Mouse (Mus musculus): Measurements from ENCODE around the gene Trit1. TPM values are rescaled to one million over a fixed set of nuclear protein-coding genes. Genes with fewer than 3 reads are reported as not detected.

The Trit1 gene
- polyA plus RNA-seq, 2 experiments = 15.0 to 20.1 TPM

DNA sequence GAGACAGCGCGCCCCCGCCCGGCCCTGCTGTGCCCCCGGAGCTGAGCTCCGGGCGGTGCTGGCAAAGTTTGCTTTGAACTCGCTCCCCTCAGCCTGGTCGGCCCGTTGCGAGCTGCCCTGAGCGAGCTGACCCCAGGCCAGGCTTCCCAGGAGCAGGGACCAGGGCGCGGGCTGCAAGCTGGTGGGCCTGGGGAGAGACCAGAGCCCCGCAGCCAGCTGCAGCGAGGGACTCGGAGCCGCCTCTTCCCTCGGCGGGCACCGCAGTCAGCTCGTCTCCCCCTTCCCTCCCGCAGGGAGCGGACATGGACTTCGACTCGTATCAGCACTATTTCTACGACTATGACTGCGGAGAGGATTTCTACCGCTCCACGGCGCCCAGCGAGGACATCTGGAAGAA lies 20.2 kb upstream of the Trit1 start:
- peak overlapping the region; percentile 79 for H3K4me3 ChIP-seq (replicated peaks; ENCODE audit: low read length)
- no peaks in the 10 kb centered on the region for H3K9me3 ChIP-seq (ENCODE audit: control insufficient read depth, low read length)
- peaks cover 13% of the 10 kb centered on the region for H3K4me1 ChIP-seq (ENCODE audit: control insufficient read depth, insufficient read depth, low read length)
- peak overlapping the region; percentile 75 for H3K27ac ChIP-seq (replicated peaks; ENCODE audit: low read depth, low read length)
- no peak for TF ChIP-seq POLR2A (IDR thresholded peaks at IDR 0.05; ENCODE audit: borderline replicate concordance, extremely low read depth, insufficient read depth, insufficient read length)
- ATAC-seq (ENCODE audit: low FRiP score, low read depth) (peak; percentile 3; the same call in 1 of the 2 replicates), DNase-seq (ENCODE audit: low spot score) (no peak)
- peak overlapping the region; percentile 82 for H3K9ac ChIP-seq (ENCODE audit: low read depth, low read length, severe bottlenecking)
- peaks cover 12% of the 10 kb centered on the region; the same call in 1 of the 2 replicates for H3K36me3 ChIP-seq (ENCODE audit: control insufficient read depth, insufficient read depth, low read length)
- WGBS = 0% methylated on average over 24 of the region's 32 CpGs
- peak overlapping the region; percentile 97 for H3K4me2 ChIP-seq (replicated peaks; ENCODE audit: low read depth, low read length, severe bottlenecking)
- H3K27me3 ChIP-seq (ENCODE audit: control insufficient read depth, insufficient read depth, low read length) = no peaks in the 10 kb centered on the region

GRCm38 (mm10) chr4:122996618-122997381 lies 19.6 kb upstream of the Trit1 start:
- H3K9me3 ChIP-seq (ENCODE audit: control insufficient read depth, low read length) = no peaks in the 10 kb centered on the region
- WGBS = 2% methylated on average over 37 of the region's 47 CpGs
- peak overlapping the region; percentile 97 for H3K4me2 ChIP-seq (replicated peaks; ENCODE audit: low read depth, low read length, severe bottlenecking)
- peak overlapping the region; percentile 82 for H3K9ac ChIP-seq (ENCODE audit: low read depth, low read length, severe bottlenecking)
- DNase-seq (ENCODE audit: low spot score) (peak; percentile 66), ATAC-seq (ENCODE audit: low FRiP score, low read depth) (peak; percentile 10)
- no peaks in the 10 kb centered on the region for H3K27me3 ChIP-seq (ENCODE audit: control insufficient read depth, insufficient read depth, low read length)
- peaks cover 13% of the 10 kb centered on the region for H3K4me1 ChIP-seq (ENCODE audit: control insufficient read depth, insufficient read depth, low read length)
- H3K27ac ChIP-seq (replicated peaks; ENCODE audit: low read depth, low read length) = peak overlapping the region; percentile 75
- peak overlapping the region; percentile 79 for H3K4me3 ChIP-seq (replicated peaks; ENCODE audit: low read length)
- peaks cover 18% of the 10 kb centered on the region for H3K36me3 ChIP-seq (ENCODE audit: control insufficient read depth, insufficient read depth, low read length)
- no peak for TF ChIP-seq POLR2A (IDR thresholded peaks at IDR 0.05; ENCODE audit: borderline replicate concordance, extremely low read depth, insufficient read depth, insufficient read length)

- TF ChIP-seq POLR2A (IDR thresholded peaks at IDR 0.05; ENCODE audit: borderline replicate concordance, extremely low read depth, insufficient read depth, insufficient read length) = no peak
- ATAC-seq (ENCODE audit: low FRiP score, low read depth) = peak; percentile 47; the same call in 1 of the 2 replicates
- Histone ChIP-seq H3K36me3 (ENCODE audit: control insufficient read depth, insufficient read depth, low read length) (peaks cover 20% of the 10 kb centered on the region), H3K9me3 (ENCODE audit: control insufficient read depth, low read length) (no peaks in the 10 kb centered on the region), H3K4me2 (replicated peaks; ENCODE audit: low read depth, low read length, severe bottlenecking) (peak overlapping the region; percentile 97), H3K4me3 (replicated peaks; ENCODE audit: low read length) (peak overlapping the region; percentile 79), H3K27ac (replicated peaks; ENCODE audit: low read depth, low read length) (no peak overlapping the region), H3K27me3 (ENCODE audit: control insufficient read depth, insufficient read depth, low read length) (no peaks in the 10 kb centered on the region), H3K4me1 (ENCODE audit: control insufficient read depth, insufficient read depth, low read length) (peaks cover 13% of the 10 kb centered on the region), H3K9ac (ENCODE audit: low read depth, low read length, severe bottlenecking) (0 out of 2 replicates have a peak overlapping the region, but pooled peaks have one; percentile 12)
- DNase-seq (ENCODE audit: low spot score) = peak; percentile 59
- WGBS = 18% methylated on average over 12 of the region's 12 CpGs
Measured at GRCm38 (mm10) chr4:122998537-122999262, 17.7 kb upstream of the Trit1 start.

- TF ChIP-seq POLR2A (IDR thresholded peaks at IDR 0.05; ENCODE audit: borderline replicate concordance, extremely low read depth, insufficient read depth, insufficient read length) = no peak
- Histone ChIP-seq H3K9me3 (ENCODE audit: control insufficient read depth, low read length) (no peaks in the 10 kb centered on the region), H3K4me1 (ENCODE audit: control insufficient read depth, insufficient read depth, low read length) (peaks cover 13% of the 10 kb centered on the region), H3K36me3 (ENCODE audit: control insufficient read depth, insufficient read depth, low read length) (peaks cover 20% of the 10 kb centered on the region), H3K4me2 (replicated peaks; ENCODE audit: low read depth, low read length, severe bottlenecking) (peak overlapping the region; percentile 97), H3K27ac (replicated peaks; ENCODE audit: low read depth, low read length) (no peak overlapping the region), H3K27me3 (ENCODE audit: control insufficient read depth, insufficient read depth, low read length) (no peaks in the 10 kb centered on the region), H3K4me3 (replicated peaks; ENCODE audit: low read length) (peak overlapping the region; percentile 79; the same call in 1 of the 2 replicates), H3K9ac (ENCODE audit: low read depth, low read length, severe bottlenecking) (0 out of 2 replicates have a peak overlapping the region, but pooled peaks have one; percentile 12)
- 16% methylated on average over 4 of the region's 4 CpGs for WGBS
- ATAC-seq (ENCODE audit: low FRiP score, low read depth) (no peak), DNase-seq (ENCODE audit: low spot score) (no peak)
Measured at GRCm38 (mm10) chr4:122999263-122999691, 17.1 kb upstream of the Trit1 start.

DNA sequence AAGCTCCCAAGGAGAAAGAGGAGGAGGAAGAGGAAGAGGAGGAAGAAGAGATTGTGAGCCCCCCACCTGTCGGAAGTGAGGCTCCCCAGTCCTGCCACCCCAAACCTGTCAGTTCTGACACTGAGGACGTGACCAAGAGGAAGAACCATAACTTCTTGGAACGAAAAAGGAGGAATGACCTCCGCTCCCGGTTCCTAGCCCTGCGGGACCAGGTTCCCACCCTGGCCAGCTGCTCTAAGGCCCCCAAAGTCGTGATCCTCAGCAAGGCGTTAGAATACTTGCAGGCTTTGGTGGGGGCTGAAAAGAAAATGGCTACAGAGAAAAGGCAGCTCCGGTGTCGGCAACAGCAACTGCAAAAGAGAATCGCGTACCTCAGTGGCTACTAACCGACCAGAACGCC lies 16.3 kb upstream of the Trit1 start:
- 72% methylated on average over 14 of the region's 14 CpGs for WGBS
- no peak overlapping the region for H3K4me2 ChIP-seq (replicated peaks; ENCODE audit: low read depth, low read length, severe bottlenecking)

More for the DNA sequence above, 16.3 kb upstream of the Trit1 start:
- Histone ChIP-seq H3K27me3 (ENCODE audit: control insufficient read depth, insufficient read depth, low read length) (no peaks in the 10 kb centered on the region), H3K9ac (ENCODE audit: low read depth, low read length, severe bottlenecking) (no peak overlapping the region), H3K4me1 (ENCODE audit: control insufficient read depth, insufficient read depth, low read length) (peaks cover 18% of the 10 kb centered on the region), H3K9me3 (ENCODE audit: control insufficient read depth, low read length) (no peaks in the 10 kb centered on the region), H3K36me3 (ENCODE audit: control insufficient read depth, insufficient read depth, low read length) (peaks cover 20% of the 10 kb centered on the region), H3K4me3 (replicated peaks; ENCODE audit: low read length) (no peak overlapping the region), H3K27ac (replicated peaks; ENCODE audit: low read depth, low read length) (no peak overlapping the region)
- ATAC-seq (ENCODE audit: low FRiP score, low read depth) (no peak), DNase-seq (ENCODE audit: low spot score) (no peak)
- TF ChIP-seq POLR2A (IDR thresholded peaks at IDR 0.05; ENCODE audit: borderline replicate concordance, extremely low read depth, insufficient read depth, insufficient read length) = no peak
